Mouse (Mus musculus): ENCODE data around the gene Ncs1.
A peak's percentile ranks its signal among the peaks of the same experiment; 100 is the strongest.

The Ncs1 gene

DNA sequence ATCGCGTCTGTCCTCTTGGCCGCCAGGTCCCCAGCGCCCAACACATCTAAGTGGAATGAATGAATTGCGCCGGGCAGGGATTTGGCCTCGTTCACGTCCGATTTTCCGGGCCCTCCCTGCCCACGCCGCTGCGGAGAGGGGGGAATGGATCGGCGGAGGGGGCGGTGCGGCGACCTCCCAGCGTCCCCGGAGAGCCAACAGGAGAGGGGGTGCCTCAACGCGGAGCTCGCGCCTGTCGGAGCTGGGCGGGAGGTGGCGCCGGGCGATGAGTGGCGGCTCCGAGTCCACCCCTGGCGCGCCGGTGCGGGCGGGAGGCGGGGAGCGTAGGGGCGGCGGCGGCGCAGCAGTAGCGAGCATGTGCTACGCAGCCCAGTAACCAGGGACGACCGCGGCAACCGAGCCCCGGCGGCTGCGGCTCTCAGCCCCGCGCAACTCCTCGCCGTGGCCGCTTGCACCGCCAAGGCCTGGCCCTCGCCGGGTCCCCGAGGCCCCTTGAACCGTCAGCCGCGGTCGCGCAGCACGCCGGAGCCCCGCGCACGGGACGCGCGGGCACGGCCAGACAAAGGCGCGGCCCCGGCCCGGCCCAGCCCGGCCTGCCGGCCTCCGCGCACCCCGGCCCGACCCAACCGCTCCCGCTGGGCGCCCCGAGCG is at the start of gene Ncs1:
TSS of gene Ncs1 (plus strand) at position 333 of the 651 bp plus-strand sequence.
- no peak for TF ChIP-seq POU5F1 (IDR thresholded peaks at IDR 0.05; ENCODE audit: borderline replicate concordance, low read length)
- no peak for TF ChIP-seq NANOG (IDR thresholded peaks at IDR 0.05; ENCODE audit: borderline replicate concordance, low read length)
- TF ChIP-seq CTCF (conservative IDR thresholded peaks at IDR 0.05; ENCODE audit: low read length): no peak
- no peaks in the 10 kb centered on the region for H3K9me3 ChIP-seq (ENCODE audit: low read length)
- H3K36me3 ChIP-seq (ENCODE audit: insufficient read depth, low read length): no peaks in the 10 kb centered on the region
- H3K4me3 ChIP-seq (replicated peaks; ENCODE audit: low read length): peak within 1 kb of the TSS; percentile 82
- peaks cover 83% of the 10 kb centered on the region for H3K27me3 ChIP-seq (ENCODE audit: insufficient read depth, low read length)
- peaks cover 68% of the 10 kb centered on the region for H3K4me1 ChIP-seq (replicated peaks; ENCODE audit: low read depth, low read length)

DNA sequence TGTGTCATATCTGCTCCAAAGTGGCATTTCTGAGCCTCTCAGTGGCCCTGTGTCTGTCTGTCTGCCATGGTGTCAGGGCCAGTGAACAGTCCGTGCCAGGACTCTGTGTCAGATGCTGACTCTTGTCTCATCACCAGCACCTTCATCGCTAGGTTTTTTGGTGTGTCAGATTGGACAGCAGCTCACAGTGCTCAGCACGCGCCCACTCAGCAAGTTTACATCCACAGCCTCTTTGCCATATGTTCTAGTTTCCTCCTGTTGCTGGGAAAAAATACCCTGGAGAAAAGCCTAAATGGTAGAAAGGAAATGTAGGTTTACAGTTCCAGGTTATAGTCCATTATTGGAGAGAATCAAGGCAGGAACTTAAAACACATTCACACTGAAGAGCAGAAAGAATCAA is 47.0 kb upstream of the Ncs1 start:
- Histone ChIP-seq H3K9me3 (ENCODE audit: low read length) (no peaks in the 10 kb centered on the region), H3K4me3 (replicated peaks; ENCODE audit: low read length) (no peak overlapping the region), H3K4me1 (replicated peaks; ENCODE audit: low read depth, low read length) (peaks cover 39% of the 10 kb centered on the region), H3K27me3 (ENCODE audit: insufficient read depth, low read length) (no peaks in the 10 kb centered on the region), H3K36me3 (ENCODE audit: insufficient read depth, low read length) (peaks cover 94% of the 10 kb centered on the region)
- TF ChIP-seq NANOG (IDR thresholded peaks at IDR 0.05; ENCODE audit: borderline replicate concordance, low read length) (no peak), CTCF (conservative IDR thresholded peaks at IDR 0.05; ENCODE audit: low read length) (no peak), POU5F1 (IDR thresholded peaks at IDR 0.05; ENCODE audit: borderline replicate concordance, low read length) (no peak)

- H3K36me3 ChIP-seq (ENCODE audit: insufficient read depth, low read length): peaks cover 90% of the 10 kb centered on the region
- H3K9me3 ChIP-seq (ENCODE audit: low read length): no peaks in the 10 kb centered on the region
- peaks cover 38% of the 10 kb centered on the region for H3K4me1 ChIP-seq (replicated peaks; ENCODE audit: low read depth, low read length)
- TF ChIP-seq POU5F1 (IDR thresholded peaks at IDR 0.05; ENCODE audit: borderline replicate concordance, low read length): no peak
- TF ChIP-seq NANOG (IDR thresholded peaks at IDR 0.05; ENCODE audit: borderline replicate concordance, low read length): no peak
- TF ChIP-seq CTCF (conservative IDR thresholded peaks at IDR 0.05; ENCODE audit: low read length): no peak
- no peak overlapping the region for H3K4me3 ChIP-seq (replicated peaks; ENCODE audit: low read length)
- no peaks in the 10 kb centered on the region for H3K27me3 ChIP-seq (ENCODE audit: insufficient read depth, low read length)
Observed at GRCm38 (mm10) chr2:31200051-31200450, 45.6 kb upstream of the Ncs1 start.

GRCm38 (mm10) chr2:31201851-31202250 is 43.8 kb upstream of the Ncs1 start:
- no peaks in the 10 kb centered on the region for H3K27me3 ChIP-seq (ENCODE audit: insufficient read depth, low read length)
- no peak for TF ChIP-seq CTCF (conservative IDR thresholded peaks at IDR 0.05; ENCODE audit: low read length)
- no peak for TF ChIP-seq NANOG (IDR thresholded peaks at IDR 0.05; ENCODE audit: borderline replicate concordance, low read length)
- TF ChIP-seq POU5F1 (IDR thresholded peaks at IDR 0.05; ENCODE audit: borderline replicate concordance, low read length): no peak

DNA sequence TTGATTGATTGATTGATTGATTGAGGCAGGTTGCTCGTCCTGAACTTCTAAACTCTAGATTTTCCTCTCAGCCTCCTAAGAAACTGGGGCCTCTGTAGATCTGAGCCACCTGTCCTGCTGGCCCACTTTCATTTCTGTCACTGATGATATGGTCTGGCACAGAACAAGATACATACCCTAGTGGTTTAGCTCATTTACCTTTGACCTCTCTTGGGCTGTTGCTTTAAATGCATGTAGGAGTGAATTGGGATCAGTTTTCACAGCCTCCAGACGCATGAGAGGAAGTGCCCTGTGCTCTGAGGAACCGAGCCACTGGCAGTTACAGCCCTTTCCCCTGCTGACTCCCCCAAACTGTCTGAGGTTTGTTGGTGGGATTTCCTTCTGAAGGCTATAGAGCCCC is 43.3 kb upstream of the Ncs1 start:
- no peaks in the 10 kb centered on the region for H3K27me3 ChIP-seq (ENCODE audit: insufficient read depth, low read length)
- 0 out of 2 replicates have a peak, but pooled peaks have one; percentile 7 for TF ChIP-seq CTCF (conservative IDR thresholded peaks at IDR 0.05; ENCODE audit: low read length)
- no peak for TF ChIP-seq POU5F1 (IDR thresholded peaks at IDR 0.05; ENCODE audit: borderline replicate concordance, low read length)
- TF ChIP-seq NANOG (IDR thresholded peaks at IDR 0.05; ENCODE audit: borderline replicate concordance, low read length): no peak
- H3K4me1 ChIP-seq (replicated peaks; ENCODE audit: low read depth, low read length): peaks cover 42% of the 10 kb centered on the region
- no peaks in the 10 kb centered on the region for H3K9me3 ChIP-seq (ENCODE audit: low read length)
- H3K4me3 ChIP-seq (replicated peaks; ENCODE audit: low read length): no peak overlapping the region
- peaks cover 91% of the 10 kb centered on the region for H3K36me3 ChIP-seq (ENCODE audit: insufficient read depth, low read length)

More at GRCm38 (mm10) chr2:31201851-31202250, 43.8 kb upstream of the Ncs1 start:
- Histone ChIP-seq H3K9me3 (ENCODE audit: low read length) (no peaks in the 10 kb centered on the region), H3K4me3 (replicated peaks; ENCODE audit: low read length) (no peak overlapping the region), H3K36me3 (ENCODE audit: insufficient read depth, low read length) (peaks cover 91% of the 10 kb centered on the region), H3K4me1 (replicated peaks; ENCODE audit: low read depth, low read length) (peaks cover 42% of the 10 kb centered on the region)

GRCm38 (mm10) chr2:31202956-31203355 is 42.7 kb upstream of the Ncs1 start:
- Histone ChIP-seq H3K4me3 (replicated peaks; ENCODE audit: low read length) (no peak overlapping the region), H3K9me3 (ENCODE audit: low read length) (no peaks in the 10 kb centered on the region), H3K4me1 (replicated peaks; ENCODE audit: low read depth, low read length) (peaks cover 38% of the 10 kb centered on the region), H3K36me3 (ENCODE audit: insufficient read depth, low read length) (peaks cover 91% of the 10 kb centered on the region), H3K27me3 (ENCODE audit: insufficient read depth, low read length) (no peaks in the 10 kb centered on the region)
- no peak for TF ChIP-seq POU5F1 (IDR thresholded peaks at IDR 0.05; ENCODE audit: borderline replicate concordance, low read length)
- no peak for TF ChIP-seq NANOG (IDR thresholded peaks at IDR 0.05; ENCODE audit: borderline replicate concordance, low read length)
- TF ChIP-seq CTCF (conservative IDR thresholded peaks at IDR 0.05; ENCODE audit: low read length): no peak

- H3K9me3 ChIP-seq (ENCODE audit: low read length): no peaks in the 10 kb centered on the region
- TF ChIP-seq POU5F1 (IDR thresholded peaks at IDR 0.05; ENCODE audit: borderline replicate concordance, low read length) (no peak), NANOG (IDR thresholded peaks at IDR 0.05; ENCODE audit: borderline replicate concordance, low read length) (no peak), CTCF (conservative IDR thresholded peaks at IDR 0.05; ENCODE audit: low read length) (no peak)
- peaks cover 40% of the 10 kb centered on the region for H3K4me1 ChIP-seq (replicated peaks; ENCODE audit: low read depth, low read length)
- peaks cover 92% of the 10 kb centered on the region for H3K36me3 ChIP-seq (ENCODE audit: insufficient read depth, low read length)
- no peak overlapping the region for H3K4me3 ChIP-seq (replicated peaks; ENCODE audit: low read length)
- no peaks in the 10 kb centered on the region for H3K27me3 ChIP-seq (ENCODE audit: insufficient read depth, low read length)
Observed at GRCm38 (mm10) chr2:31204677-31205076, 40.9 kb upstream of the Ncs1 start.

DNA sequence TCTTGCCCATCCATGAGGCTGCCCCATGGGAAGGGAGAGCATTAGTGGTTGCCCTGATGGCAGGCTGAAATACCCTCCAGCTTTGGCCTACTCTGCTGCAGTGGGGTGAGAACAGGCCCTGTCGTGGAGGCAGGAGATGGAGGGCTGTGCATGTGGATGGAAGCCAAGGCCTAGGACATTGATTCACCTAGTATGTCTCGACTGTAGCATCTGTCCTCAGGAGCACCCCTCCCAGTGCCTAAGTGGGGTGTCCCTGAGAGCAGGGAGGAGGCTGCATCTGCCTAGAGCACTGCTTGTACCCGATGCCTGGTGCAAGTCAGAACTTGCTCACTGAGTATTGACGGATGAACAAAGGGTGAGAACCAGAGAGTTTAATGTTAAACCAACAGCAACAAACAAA is 39.4 kb upstream of the Ncs1 start:
- Histone ChIP-seq H3K27me3 (ENCODE audit: insufficient read depth, low read length) (no peaks in the 10 kb centered on the region), H3K9me3 (ENCODE audit: low read length) (no peaks in the 10 kb centered on the region)
- no peak for TF ChIP-seq POU5F1 (IDR thresholded peaks at IDR 0.05; ENCODE audit: borderline replicate concordance, low read length)
- no peak for TF ChIP-seq CTCF (conservative IDR thresholded peaks at IDR 0.05; ENCODE audit: low read length)
- TF ChIP-seq NANOG (IDR thresholded peaks at IDR 0.05; ENCODE audit: borderline replicate concordance, low read length): no peak

GRCm38 (mm10) chr2:31206882-31207281 is 38.7 kb upstream of the Ncs1 start:
- Histone ChIP-seq H3K9me3 (ENCODE audit: low read length) (no peaks in the 10 kb centered on the region), H3K4me3 (replicated peaks; ENCODE audit: low read length) (no peak overlapping the region), H3K36me3 (ENCODE audit: insufficient read depth, low read length) (peaks cover 95% of the 10 kb centered on the region), H3K27me3 (ENCODE audit: insufficient read depth, low read length) (no peaks in the 10 kb centered on the region), H3K4me1 (replicated peaks; ENCODE audit: low read depth, low read length) (peaks cover 53% of the 10 kb centered on the region)
- TF ChIP-seq NANOG (IDR thresholded peaks at IDR 0.05; ENCODE audit: borderline replicate concordance, low read length): no peak
- no peak for TF ChIP-seq CTCF (conservative IDR thresholded peaks at IDR 0.05; ENCODE audit: low read length)
- TF ChIP-seq POU5F1 (IDR thresholded peaks at IDR 0.05; ENCODE audit: borderline replicate concordance, low read length): no peak

More for the DNA sequence above, 39.4 kb upstream of the Ncs1 start:
- H3K4me1 ChIP-seq (replicated peaks; ENCODE audit: low read depth, low read length): peaks cover 47% of the 10 kb centered on the region
- peaks cover 95% of the 10 kb centered on the region for H3K36me3 ChIP-seq (ENCODE audit: insufficient read depth, low read length)
- no peak overlapping the region for H3K4me3 ChIP-seq (replicated peaks; ENCODE audit: low read length)

Data from E14TG2a.4 (cell line).